Mouse (Mus musculus): ENCODE measurements around the gene Hal. TPM values are rescaled to one million over a fixed set of nuclear protein-coding genes. Genes with fewer than 3 reads are reported as not detected.

Gene Hal
- total RNA-seq, 2 experiments from 2014 or later = 0.14 to 0.41 TPM

DNA sequence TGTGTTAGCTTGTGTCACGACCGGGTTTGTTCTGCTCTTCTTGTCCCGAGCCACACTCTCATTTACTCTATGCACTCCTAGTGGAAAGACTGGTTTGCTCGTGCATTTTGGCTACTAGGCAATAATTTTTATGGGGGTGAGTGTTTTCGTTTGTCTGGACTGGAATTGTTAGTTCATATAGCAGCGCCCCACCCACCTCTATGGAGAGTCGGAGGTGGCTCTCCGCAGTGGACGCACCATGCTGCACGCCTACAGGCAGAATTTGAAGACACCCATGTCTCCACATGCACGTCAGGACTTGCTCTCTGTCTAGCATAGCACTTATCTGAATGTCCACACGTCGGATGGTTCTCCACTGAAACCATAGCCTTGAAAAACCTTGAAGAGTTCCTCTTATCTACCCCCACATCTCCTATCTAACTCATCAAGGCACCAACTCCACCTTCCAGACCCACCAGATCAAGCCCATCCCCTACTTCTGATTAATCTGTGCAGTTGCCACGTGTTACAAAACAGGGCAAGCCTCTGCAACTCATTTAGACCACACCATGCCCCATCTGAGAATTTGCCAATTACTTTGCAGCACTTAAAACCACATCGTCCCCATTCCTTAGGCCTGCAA lies 21.1 kb downstream of the Hal start:
- intact Hi-C loops (cut with DNase I) = no loop called here

DNA sequence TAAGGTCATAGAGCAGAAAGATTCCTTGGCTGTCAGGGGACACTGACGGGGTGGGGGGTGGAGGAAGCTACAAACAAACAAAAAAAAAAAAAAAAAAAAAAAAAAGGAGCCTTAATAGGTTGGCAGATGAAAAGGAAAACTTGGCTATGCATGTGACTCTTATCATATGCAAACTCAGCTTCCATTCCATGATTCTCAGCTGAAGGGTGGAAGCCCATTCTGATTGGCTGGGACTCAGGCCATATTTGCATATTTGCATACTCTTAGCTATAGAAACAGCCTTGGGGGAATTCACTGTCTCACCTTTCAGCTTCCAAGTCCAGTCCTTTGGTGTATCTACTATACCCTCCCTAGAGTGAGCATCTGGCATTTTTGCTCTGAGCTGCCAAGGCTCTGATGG lies 26.9 kb downstream of the Hal start:
- intact Hi-C loops (cut with DNase I) = no loop called here
- DNase-seq = no peak

More for the DNA sequence above, 21.1 kb downstream of the Hal start:
- DNase-seq = no peak

DNA sequence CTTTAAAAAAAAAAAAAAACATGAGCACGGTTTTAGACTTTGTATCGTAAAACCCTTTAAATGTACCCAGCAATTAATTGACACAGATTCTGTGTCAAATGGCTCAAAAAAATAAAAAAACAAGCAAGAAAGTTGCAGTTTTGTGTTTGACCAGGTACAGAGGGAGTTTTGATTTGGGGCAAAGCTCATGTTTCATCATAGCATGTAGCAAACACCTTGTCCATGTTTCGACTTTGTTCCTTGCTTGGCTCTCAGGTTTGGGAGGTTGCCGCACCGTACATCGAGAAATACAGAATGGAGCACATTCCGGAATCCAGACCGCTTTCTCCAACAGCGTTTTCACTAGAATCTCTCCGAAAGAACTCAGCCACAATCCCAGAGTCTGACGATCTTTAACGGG lies 27.4 kb downstream of the Hal start:
- intact Hi-C loops (cut with DNase I) = no loop called here
- no peak for DNase-seq

DNA sequence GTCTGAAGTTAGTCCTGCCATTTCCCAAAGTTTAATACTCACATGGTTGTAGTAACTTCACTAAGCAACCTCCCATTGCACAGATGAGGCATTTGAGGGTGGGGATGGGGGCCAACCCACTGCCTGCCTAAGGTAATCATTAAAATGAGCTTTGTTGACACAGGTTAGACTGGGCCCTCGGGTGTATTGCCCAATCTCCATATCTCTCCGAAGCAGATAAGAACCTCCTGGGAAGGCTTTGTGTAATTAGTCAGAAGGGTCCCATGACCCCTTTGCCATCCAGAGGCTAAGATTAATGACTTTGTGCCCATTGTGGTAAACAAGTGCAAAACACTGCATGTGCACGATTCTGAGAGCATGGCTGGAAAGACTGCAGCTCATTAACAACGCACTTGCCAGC lies 29.2 kb downstream of the Hal start:
- intact Hi-C loops (cut with DNase I) = no loop called here
- no peak for DNase-seq

DNA sequence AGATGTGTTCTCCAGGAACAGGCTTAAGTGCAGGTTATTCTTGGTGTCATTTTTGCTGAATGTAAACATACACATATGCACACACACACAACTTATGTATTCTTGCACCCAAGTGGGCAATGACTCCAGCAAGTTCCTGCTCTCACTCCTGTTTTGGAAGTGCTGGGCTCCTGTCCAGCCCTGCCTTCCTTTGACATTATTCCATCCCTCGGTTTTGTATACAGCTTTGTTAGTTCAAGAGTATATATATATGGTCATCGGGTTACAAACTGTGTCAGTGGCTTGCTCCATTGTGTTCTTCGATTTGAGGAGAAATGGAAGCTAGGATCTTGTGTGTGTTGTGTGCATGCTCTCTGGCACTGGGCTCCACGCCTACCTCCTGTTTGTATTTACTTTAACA lies 29.6 kb downstream of the Hal start:
- DNase-seq = no peak
- intact Hi-C loops (cut with DNase I) = no loop called here

DNA sequence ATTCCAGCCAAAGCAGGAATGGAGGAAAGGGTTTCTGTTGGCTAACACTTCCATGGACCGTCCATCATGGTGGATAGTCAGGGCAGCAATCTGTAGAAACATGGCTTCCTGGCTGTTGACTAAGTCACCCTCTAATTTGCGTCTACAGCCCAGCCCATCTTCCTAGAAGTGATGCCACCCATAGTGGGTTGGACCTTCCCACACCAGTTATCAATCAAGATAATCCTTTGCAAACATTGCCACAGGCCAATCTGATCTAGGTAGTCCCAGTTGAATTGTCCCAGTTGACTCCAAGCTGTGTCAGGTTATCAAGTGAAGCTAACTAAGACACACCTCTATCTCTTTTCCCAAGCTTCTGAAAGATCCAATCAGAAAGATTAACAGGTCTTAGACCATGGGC lies 30.1 kb downstream of the Hal start:
- intact Hi-C loops (cut with DNase I) = no loop called here
- DNase-seq = no peak

DNA sequence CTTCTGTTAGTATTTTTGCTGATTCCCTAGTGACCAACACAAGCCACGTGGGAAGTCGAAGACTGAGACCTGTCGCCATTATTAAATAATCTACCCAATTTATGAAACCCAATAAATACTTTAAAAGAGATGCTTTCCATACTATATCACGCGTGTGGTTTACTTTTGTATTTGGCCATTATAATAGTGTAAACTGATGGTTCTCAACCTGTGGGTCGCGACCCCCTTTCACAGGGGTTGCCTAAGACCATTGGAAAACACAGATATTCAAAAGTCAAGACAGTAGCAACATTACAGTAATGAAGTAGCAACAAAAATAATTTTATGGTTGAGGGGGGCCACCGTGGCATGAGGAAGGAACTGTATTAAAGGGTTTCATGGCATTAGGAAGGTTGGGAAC lies 30.6 kb downstream of the Hal start:
- intact Hi-C loops (cut with DNase I) = no loop called here
- DNase-seq = no peak

DNA sequence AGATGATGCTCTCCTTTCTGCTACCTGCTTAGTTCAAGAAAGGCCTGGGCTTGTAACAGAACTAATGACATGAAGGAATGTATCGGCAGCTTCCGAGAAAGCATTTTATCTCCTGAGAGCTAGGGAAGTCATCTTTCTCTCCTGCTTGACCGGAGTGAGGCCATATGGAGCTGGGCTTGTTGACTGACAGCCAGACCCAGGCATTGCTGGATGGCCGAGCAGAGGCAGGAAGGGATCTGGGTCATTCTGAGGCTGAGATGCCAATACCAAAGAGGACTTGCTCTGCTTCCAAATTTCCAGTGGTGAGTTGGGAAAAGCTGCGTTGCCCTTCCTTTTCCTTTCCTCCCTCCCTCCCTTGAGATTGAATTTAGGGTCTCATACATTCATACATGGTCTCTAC lies 31.2 kb downstream of the Hal start:
- intact Hi-C loops (cut with DNase I) = no loop called here
- DNase-seq = no peak

DNA sequence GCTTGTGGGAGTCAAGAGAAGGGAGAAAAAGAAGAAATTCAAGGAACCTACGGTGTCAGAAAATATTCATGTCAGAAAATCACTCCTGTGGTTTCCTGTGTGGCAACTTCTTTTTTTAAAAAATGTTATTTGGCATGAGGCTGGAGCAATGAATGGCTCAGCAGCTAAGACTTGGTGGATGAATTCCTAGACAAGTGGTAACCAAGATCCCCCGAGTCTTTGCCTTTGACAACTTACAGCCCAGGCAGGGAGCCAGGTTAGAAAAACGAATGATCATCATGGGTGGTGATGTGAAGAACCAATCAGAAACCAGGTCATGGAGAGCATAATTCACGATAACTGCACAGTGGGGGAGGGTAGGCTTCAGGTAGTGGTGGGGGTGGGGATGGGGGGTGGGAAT lies 32.4 kb downstream of the Hal start:
- DNase-seq = no peak
- intact Hi-C loops (cut with DNase I) = no loop called here

DNA sequence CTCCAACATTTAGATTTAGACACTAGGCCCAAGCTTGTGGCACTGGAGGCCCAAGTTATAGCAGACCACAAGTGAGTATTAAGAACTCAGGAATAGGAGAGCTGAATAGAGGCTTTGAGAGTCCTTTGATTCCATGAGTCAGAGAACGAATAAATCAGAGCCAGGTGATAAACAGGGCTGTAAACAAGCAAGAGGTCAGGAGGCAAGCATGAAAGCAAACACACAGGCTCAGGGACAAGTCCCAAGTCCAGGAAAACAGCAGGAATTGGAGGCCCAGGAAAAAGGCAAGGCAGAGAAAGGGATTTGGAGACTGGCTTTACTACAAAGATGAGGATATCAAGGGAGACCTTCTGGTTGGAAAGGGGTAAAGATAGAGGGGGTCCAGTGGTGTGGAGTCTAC lies 36.8 kb downstream of the Hal start:
- intact Hi-C loops (cut with DNase I) = no loop called here
- DNase-seq = no peak

DNA sequence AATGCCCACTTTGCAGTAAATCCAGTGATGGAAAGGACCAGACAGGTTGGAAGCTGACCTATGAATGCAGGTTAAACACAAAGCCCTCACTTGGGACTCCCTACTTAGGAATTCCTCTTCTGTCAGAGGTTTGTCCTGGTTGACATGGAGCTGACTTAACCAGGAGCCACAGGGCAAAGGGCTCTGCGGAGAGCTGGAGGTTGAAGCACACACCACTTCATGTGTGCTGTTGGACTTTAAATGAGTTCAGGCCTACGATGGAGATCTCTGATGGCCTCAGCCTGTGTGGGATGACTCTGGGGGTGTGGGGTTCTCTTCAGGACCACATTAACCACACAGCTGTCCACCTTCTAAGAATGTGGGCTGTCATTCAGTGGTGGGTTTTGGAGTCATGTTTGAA lies 49.7 kb downstream of the Hal start:
- intact Hi-C loops (cut with DNase I) = no loop called here
- DNase-seq = no peak

DNA sequence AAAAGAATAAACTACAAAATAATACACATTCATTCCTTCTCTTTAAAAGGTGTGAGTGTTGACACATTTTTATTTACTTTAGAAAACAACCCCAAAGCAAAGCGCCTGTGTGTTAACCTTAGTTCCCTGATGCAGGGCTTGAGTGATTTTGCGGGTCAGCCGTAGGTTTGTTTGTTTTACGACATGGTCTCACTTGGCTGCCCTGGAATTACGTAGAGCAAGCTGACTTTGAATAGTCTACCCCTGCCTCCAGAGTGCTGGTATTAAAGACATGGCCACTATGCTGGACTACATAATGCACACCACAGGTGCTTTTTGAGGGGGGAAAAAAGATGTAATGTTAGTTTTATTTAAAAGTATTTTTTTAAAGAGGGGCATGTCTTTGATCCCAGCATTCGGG lies 50.2 kb downstream of the Hal start:
- intact Hi-C loops (cut with DNase I) = no loop called here

DNA sequence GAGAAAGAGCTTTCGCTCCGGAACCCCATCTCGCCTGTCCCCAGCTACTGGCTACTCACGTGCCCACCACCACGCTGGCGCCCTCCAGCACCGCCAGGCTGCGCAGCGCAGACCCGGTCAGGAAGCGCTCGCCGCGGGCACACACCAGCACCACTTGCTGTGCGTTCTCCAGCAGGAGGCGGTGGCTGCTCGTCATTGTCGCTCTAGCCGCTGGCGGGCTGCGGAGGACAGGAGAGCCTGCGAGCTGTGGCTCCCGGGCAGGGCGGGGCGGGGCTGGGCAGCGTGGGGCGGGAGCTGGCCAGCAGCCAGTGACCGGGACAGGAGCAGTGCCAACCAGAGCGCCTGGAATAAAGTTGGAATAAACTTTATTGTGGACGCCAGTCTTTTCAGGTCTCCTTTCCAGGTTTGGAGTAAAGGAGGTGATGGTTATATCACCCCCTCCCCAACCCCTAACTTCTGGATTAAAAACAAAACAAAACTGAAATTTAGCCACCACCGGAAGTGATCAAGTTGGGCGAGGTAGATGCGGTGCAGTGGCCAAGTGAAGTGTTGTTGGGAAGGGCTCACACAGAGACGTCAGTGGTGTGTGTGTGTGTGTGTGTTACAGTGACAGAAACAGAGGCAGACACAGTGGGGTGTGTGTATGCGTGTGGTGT lies 51.3 kb downstream of the Hal start, which contains the start of gene Amdhd1:
Amdhd1 (minus strand) TSS at position 259 of the 656 bp plus-strand sequence.
- DNase-seq = peak; percentile 75 to 78
- intact Hi-C loops (cut with DNase I) = loop anchor here (10.0 kb wide), 1 partner anchor 475 kb away; no protein-coding TSS in a partner anchor

More for the DNA sequence above, 50.2 kb downstream of the Hal start:
- no peak for DNase-seq

DNA sequence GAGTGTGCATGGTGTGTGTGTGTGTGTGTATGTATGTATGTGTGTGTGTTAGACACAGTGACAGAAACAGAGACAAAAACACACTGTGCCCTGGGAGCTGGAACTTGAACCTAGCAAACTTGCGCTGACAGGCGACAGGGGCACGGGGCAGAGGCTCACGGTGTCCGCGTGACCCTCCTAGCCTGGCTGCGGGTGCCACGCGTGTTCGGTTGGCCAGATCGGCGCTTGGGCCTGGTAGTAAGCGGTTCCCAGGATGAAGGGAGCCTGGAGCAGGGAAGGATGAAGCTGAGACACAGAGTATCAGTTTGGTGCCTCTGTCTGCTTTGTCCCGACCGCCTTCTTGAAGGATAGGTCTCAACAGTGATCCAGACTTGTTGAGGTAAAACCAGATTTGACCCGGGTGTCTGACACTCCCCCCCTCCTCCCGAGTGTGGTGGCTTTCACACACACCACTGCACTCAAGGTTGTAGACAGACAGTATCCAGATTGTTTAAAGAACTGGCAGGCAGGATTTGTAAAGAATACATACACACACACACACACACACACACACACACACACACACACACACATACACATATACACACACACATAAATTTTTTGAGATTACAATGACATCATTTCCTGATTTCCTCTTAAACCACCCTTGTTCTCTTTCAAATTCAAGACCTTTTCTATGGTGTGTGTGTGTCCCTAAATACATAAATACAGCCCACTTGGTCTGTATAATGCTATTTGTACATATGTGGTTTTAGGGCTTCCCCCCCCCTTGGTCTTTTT lies 52.1 kb downstream of the Hal start, which contains the start of gene Ccdc38:
Ccdc38 (plus strand) TSS at position 202 of the 780 bp plus-strand sequence.
- peak in 1 of 2 experiments; percentile 18 for DNase-seq
- intact Hi-C loops (cut with DNase I) = loop anchor here (10.0 kb wide), 1 partner anchor 476 kb away; no protein-coding TSS in a partner anchor

DNA sequence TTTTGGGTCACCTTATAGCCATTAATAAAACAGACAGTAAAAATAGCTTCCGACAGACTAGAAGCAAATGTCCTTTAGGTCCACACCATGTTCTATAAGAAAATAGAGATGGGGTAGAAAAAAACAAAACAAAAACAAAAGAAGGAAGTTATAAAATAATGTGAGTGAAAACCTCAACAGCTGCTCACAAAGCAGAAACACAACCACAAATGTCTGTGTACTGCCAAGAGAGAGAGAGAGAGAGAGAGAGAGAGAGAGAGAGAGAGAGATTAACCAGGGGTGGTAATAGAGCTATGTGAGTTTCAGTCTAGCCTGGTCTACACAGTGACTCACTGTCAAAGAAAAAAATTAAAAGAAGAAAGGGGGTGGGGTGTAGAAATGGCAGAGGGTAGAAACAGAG lies 53.0 kb downstream of the Hal start:
- intact Hi-C loops (cut with DNase I) = loop anchor here (10.0 kb wide), 1 partner anchor 477 kb away; no protein-coding TSS in a partner anchor
- no peak for DNase-seq

DNA sequence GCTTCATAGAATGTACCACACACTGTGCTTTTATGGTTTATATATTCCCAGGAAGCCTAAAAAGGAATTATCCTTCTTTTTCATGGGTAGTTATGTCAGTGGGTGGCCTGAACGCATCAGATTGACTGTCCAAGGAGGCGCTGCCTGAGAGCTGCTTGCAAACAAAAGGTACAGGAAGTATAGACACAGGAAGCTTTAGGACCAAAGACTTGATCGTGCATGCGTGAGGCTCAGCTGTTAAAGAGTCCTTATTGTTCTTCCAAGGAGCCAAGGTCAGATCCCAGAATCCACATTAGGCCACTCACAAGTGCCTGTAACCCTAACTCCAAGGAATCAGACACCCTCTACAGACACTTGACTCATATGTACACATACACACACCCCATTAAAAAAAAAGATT lies 53.8 kb downstream of the Hal start:
- intact Hi-C loops (cut with DNase I) = loop anchor here (10.0 kb wide), 1 partner anchor 478 kb away; no protein-coding TSS in a partner anchor
- DNase-seq = no peak

DNA sequence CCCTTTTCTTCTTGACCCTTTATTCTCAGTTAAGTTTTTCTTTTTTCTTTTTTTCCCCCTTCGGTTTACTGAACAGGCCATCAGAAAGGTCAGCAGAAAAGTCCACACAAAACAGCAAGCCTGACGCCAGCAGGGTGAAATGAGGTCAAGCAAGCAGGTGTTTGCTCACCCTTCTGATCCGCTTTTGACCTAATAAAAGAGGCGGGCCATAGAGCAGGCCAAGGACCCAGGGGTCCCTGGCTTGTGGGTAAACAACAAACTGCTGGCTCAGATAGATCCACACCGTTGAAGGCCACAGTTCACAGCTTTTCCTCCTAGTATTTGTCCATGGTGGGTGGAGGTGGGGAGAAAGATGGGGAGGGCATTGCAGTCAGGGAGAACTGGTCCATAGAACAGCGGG lies 54.6 kb downstream of the Hal start:
- DNase-seq = no peak
- intact Hi-C loops (cut with DNase I) = loop anchor here (10.0 kb wide), 1 partner anchor 478 kb away; no protein-coding TSS in a partner anchor

DNA sequence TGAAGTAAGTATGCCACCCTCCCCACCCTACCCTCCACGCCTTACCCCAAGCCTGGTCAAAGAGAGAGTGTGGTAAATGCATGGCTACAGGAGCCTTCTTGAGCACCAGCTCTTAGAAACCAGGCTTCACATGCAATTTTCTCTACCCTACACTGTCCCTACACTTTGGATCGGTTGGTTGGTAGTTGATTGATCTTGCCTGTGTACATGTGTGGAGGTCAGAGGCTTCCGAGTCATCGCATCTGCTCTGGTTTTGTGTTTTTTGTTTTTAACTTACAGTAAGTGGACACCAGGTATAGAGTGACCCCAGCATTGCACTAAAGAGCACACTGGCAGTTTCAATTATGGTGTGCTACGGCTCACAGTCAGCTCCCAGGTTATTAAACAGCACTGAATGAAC lies 55.6 kb downstream of the Hal start:
- intact Hi-C loops (cut with DNase I) = loop anchor here (10.0 kb wide), 1 partner anchor 479 kb away; no protein-coding TSS in a partner anchor
- no peak for DNase-seq

DNA sequence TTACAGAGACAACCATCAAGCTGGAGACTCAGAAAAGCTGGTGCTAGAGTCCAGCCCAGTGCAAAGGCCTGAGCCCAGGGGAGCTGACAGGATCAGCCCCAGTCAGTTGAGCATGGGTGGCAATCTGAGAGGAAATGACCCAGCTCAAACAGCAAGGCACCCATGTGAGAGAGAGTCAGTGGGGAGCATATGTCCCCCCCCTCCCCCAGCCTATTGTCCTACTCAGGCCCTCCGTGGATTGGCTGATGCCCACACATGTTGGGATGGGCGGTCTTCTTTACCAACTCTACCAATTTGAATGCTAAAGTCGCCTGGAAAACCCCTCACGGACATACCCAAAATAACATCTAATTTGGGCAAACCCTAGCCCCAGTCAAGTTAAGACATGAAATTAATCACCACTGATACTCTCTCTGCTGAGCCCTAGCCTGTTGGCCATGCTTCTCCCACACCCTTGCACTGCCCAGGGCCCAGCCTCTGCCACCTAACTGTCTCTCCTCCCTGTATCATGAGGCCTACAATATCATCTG lies 59.2 kb downstream of the Hal start:
- intact Hi-C loops (cut with DNase I) = loop anchor here (2.0 to 10.0 kb wide), 2 partner anchors 61 to 483 kb away; no protein-coding TSS in a partner anchor
- DNase-seq = no peak

DNA sequence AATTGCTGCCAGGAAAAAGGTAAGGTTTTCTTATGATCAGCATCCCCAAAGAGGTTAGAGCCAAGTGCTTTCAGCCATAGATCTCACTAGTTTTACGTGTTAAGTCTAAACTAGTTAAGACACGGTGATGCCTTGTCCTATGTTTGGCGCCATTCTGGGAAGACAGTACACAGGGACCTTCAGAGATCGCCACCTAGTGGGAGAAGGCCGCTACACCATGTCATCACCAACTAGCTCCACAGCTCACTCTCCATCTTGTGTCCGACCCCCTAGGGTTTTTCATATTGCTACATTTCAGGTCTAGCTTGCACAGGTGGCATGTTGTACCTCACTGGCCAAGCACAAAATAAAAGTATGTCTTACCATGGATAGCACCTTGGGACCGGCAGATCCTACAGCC lies 60.4 kb downstream of the Hal start:
- intact Hi-C loops (cut with DNase I) = loop anchor here (1.0 to 10.0 kb wide), 3 partner anchors 62 to 484 kb away; no protein-coding TSS in a partner anchor

DNA sequence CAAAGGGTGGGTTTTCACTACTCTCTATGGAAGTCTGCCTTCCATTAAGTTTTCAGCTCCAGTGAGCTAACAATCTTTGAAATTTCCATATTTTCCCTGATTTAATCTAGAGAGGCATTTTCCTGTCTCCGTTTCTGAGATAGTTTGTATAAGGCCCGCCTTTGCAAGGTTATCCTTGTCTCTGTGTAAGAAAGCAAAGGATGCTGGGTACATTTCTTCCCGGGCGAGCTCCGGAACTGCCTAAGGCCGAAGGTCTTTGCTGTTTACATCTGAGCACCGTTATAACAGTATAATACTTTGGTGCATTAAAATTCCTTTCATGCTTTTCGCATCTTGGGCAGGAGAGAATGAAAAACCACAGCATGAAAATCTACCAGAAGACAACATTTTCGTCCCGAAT lies 61.3 kb downstream of the Hal start:
- DNase-seq = no peak
- intact Hi-C loops (cut with DNase I) = loop anchor here (1.0 to 10.0 kb wide), 3 partner anchors 63 to 485 kb away; no protein-coding TSS in a partner anchor

More for the DNA sequence above, 60.4 kb downstream of the Hal start:
- peak; percentile 71 to 84 for DNase-seq

All from heart, postnatal 36 days (tissue).